In genomic region chr1:173356699-173357098, GRCm38 (mm10) we compare ENCODE assay signal across 17 mouse cellular contexts. TPM values are rescaled to one million over a fixed set of nuclear protein-coding genes. Genes with fewer than 3 reads are reported as not detected.
DNase-seq lines count a peak whose midpoint lies in the region; ATAC-seq and TF ChIP-seq lines count a peak whose summit lies in the region.
"Had no signal": no experiment of that assay in that cellular context is flagged by ENCODE, and none has a peak within 500 bp of the region (broad histone marks: within the 10 kb centered on the region; RNA-seq: fewer than 3 reads in every experiment).

No protein-coding gene starts in this region.

- no peak for TF ChIP-seq EP300 in heart, adult 2 months (IDR thresholded peaks at IDR 0.05; ENCODE audit: insufficient read depth, low read depth, low read length)
- no peak for TF ChIP-seq EP300 in lung, postnatal 0 days (IDR thresholded peaks at IDR 0.05)
- no peak for TF ChIP-seq EP300 in stomach, postnatal 0 days (optimal IDR thresholded peaks at IDR 0.05)

- peak; percentile 35; the same call in 1 of the 2 replicates for TF ChIP-seq CTCF in heart, adult 2 months (IDR thresholded peaks at IDR 0.05)
- peak; percentile 22; the same call in 1 of the 2 replicates for TF ChIP-seq CTCF in lung, postnatal 0 days (IDR thresholded peaks at IDR 0.05)
- peak; percentile 47 for TF ChIP-seq CTCF in stomach, postnatal 0 days (IDR thresholded peaks at IDR 0.05; ENCODE audit: low read depth)

- 91% methylated on average over 2 of the region's 2 CpGs for WGBS in heart, adult 2 months
- 88% methylated on average over 2 of the region's 2 CpGs for WGBS in lung, postnatal 0 days
- 89% methylated on average over 2 of the region's 2 CpGs for WGBS in stomach, postnatal 0 days

- no peak overlapping the region for H3K4me2 ChIP-seq in lung, postnatal 0 days (replicated peaks; ENCODE audit: low read depth, low read length)
- H3K4me2 ChIP-seq in stomach, postnatal 0 days (replicated peaks; ENCODE audit: low read depth): no peak overlapping the region
- H3K4me2 ChIP-seq: forebrain, embryonic 13.5 days; kidney, embryonic 15.5 days; limb, embryonic 13.5 days; neural tube, embryonic 12.5 days had no signal

- H3K4me1 ChIP-seq in heart, adult 2 months (ENCODE audit: control insufficient read depth, insufficient read depth, low read length): no peaks in the 10 kb centered on the region
- H3K4me1 ChIP-seq in lung, postnatal 0 days (ENCODE audit: insufficient read depth, low read depth, low read length): no peaks in the 10 kb centered on the region
- no peaks in the 10 kb centered on the region for H3K4me1 ChIP-seq in stomach, postnatal 0 days (replicated peaks; ENCODE audit: control insufficient read depth, insufficient read depth)
- H3K4me1 ChIP-seq: kidney, embryonic 15.5 days; limb, embryonic 13.5 days had no signal

- no peak for ATAC-seq in lung, postnatal 0 days
- ATAC-seq in stomach, postnatal 0 days (ENCODE audit: low FRiP score, low TSS enrichment): no peak
- ATAC-seq: forebrain, embryonic 13.5 days had no signal

- H3K4me3 ChIP-seq in heart, adult 2 months: no peak overlapping the region
- H3K4me3 ChIP-seq in lung, postnatal 0 days (ENCODE audit: low read depth, low read length): no peak overlapping the region
- H3K4me3 ChIP-seq in stomach, postnatal 0 days (ENCODE audit: low read depth, low read length): no peak overlapping the region
- H3K4me3 ChIP-seq: forebrain, embryonic 13.5 days; heart, embryonic 10.5 days; kidney, embryonic 15.5 days; limb, embryonic 13.5 days; neural tube, embryonic 12.5 days had no signal

- peak; percentile 2 for DNase-seq in cerebellum, adult 11-12 months
- no peak for DNase-seq in cerebellum, postnatal 4 days (ENCODE audit: low spot score in 2 of 2)
- no peak for DNase-seq in heart, adult 2 months
- DNase-seq in heart, postnatal 36 days: no peak
- DNase-seq in lung, postnatal 0 days (ENCODE audit: low spot score): no peak
- no peak for DNase-seq in lung, postnatal 36 days
- no peak for DNase-seq in stomach, postnatal 0 days (ENCODE audit: low spot score)
- no peak for DNase-seq in thymus, postnatal 36 days
- DNase-seq: cerebellum, postnatal 36 days; gastrocnemius, postnatal 10 days; lung, adult 2 months had no signal

- no peaks in the 10 kb centered on the region for H3K36me3 ChIP-seq in heart, adult 2 months (ENCODE audit: control insufficient read depth, insufficient read depth, low read length)
- no peaks in the 10 kb centered on the region for H3K36me3 ChIP-seq in lung, postnatal 0 days (ENCODE audit: insufficient read depth, low read length)
- H3K36me3 ChIP-seq in stomach, postnatal 0 days (ENCODE audit: control insufficient read depth, insufficient read depth, low read length): no peaks in the 10 kb centered on the region
- H3K36me3 ChIP-seq: heart, embryonic 10.5 days; kidney, embryonic 15.5 days; limb, embryonic 13.5 days had no signal

- TF ChIP-seq POLR2A in heart, adult 2 months (IDR thresholded peaks at IDR 0.05; ENCODE audit: insufficient read depth, low read depth, low read length): no peak

- no peak overlapping the region for H3K9ac ChIP-seq in heart, adult 2 months (ENCODE audit: low read depth, low read length)
- no peak overlapping the region for H3K9ac ChIP-seq in lung, postnatal 0 days (replicated peaks; ENCODE audit: low read depth)
- no peak overlapping the region for H3K9ac ChIP-seq in stomach, postnatal 0 days (ENCODE audit: low read length)
- H3K9ac ChIP-seq: forebrain, embryonic 13.5 days; kidney, embryonic 15.5 days; limb, embryonic 13.5 days; neural tube, embryonic 12.5 days had no signal

- H3K9me3 ChIP-seq in lung, postnatal 0 days (ENCODE audit: low read length): no peaks in the 10 kb centered on the region
- H3K9me3 ChIP-seq in stomach, postnatal 0 days (ENCODE audit: control insufficient read depth, low read length): no peaks in the 10 kb centered on the region
- H3K9me3 ChIP-seq: forebrain, embryonic 13.5 days; heart, embryonic 10.5 days; kidney, embryonic 15.5 days; limb, embryonic 13.5 days; neural tube, embryonic 12.5 days had no signal

- H3K79me2 ChIP-seq in heart, adult 2 months (replicated peaks; ENCODE audit: control insufficient read depth, insufficient read depth, low read length): no peaks in the 10 kb centered on the region

- intact Hi-C loops in heart, adult 2 months (cut with DNase I): no loop called here
- intact Hi-C loops in heart, postnatal 36 days (cut with DNase I): no loop called here

- H3K27me3 ChIP-seq in heart, adult 2 months (ENCODE audit: control insufficient read depth, insufficient read depth, low read length): no peaks in the 10 kb centered on the region
- H3K27me3 ChIP-seq in lung, postnatal 0 days (replicated peaks; ENCODE audit: insufficient read depth, low read length): no peaks in the 10 kb centered on the region
- H3K27me3 ChIP-seq in stomach, postnatal 0 days (ENCODE audit: control insufficient read depth, insufficient read depth, low read length): no peaks in the 10 kb centered on the region
- H3K27me3 ChIP-seq: forebrain, embryonic 13.5 days; kidney, embryonic 15.5 days; limb, embryonic 13.5 days; neural tube, embryonic 12.5 days had no signal

- no peak overlapping the region for H3K27ac ChIP-seq in heart, adult 2 months
- no peak overlapping the region for H3K27ac ChIP-seq in lung, postnatal 0 days (ENCODE audit: low read length)
- no peak overlapping the region for H3K27ac ChIP-seq in stomach, postnatal 0 days (replicated peaks)
- H3K27ac ChIP-seq: forebrain, embryonic 13.5 days; heart, embryonic 10.5 days; kidney, embryonic 15.5 days; limb, embryonic 13.5 days; neural tube, embryonic 12.5 days had no signal

RNA-seq across cellular contexts. Expression of gene Aim2, which starts 6.0 kb away (rescaled TPM):
- total RNA-seq in heart, adult 2 months (2021): 1 to 10 TPM; 1.1 to 1.4 TPM
- 0.82 and 1.4 TPM in 2 replicates for polyA plus RNA-seq in heart, adult 2 months (2012; rRNA removed)
- total RNA-seq in heart, postnatal 36 days (2021): 1 to 10 TPM; 1.2 to 1.4 TPM
- 2.1 and 3.4 TPM in 2 replicates for polyA plus RNA-seq in lung, postnatal 0 days (2015; fragmentation: Nextera tagmentation; extraction: Ambion mirVana)
- 3.9 and 4.7 TPM in 2 replicates for polyA plus RNA-seq in stomach, postnatal 0 days (2015; fragmentation: Nextera tagmentation; extraction: Ambion mirVana)

RNA-seq across cellular contexts. Expression of gene Cadm3, which starts 10.8 kb away (rescaled TPM):
- 1 to 10 TPM; 1.6 to 2.6 TPM for total RNA-seq in heart, adult 2 months (2021)
- 4.1 and 8.1 TPM in 2 replicates for polyA plus RNA-seq in heart, adult 2 months (2012; rRNA removed)
- 1 to 10 TPM; 1.9 to 2.5 TPM for total RNA-seq in heart, postnatal 36 days (2021)
- 0.26 and 0.39 TPM in 2 replicates for polyA plus RNA-seq in lung, postnatal 0 days (2015; fragmentation: Nextera tagmentation; extraction: Ambion mirVana)
- polyA plus RNA-seq in stomach, postnatal 0 days (2015; fragmentation: Nextera tagmentation; extraction: Ambion mirVana): 0.99 and 1.4 TPM in 2 replicates

RNA-seq across cellular contexts. Expression of gene Ackr1, which starts 23.1 kb away (rescaled TPM):
- total RNA-seq in heart, adult 2 months (2021): under 1 TPM in 1 of 2 experiments, not detected in 1; 0.59 TPM
- polyA plus RNA-seq in heart, adult 2 months (2012; rRNA removed): 1.4 and 1.8 TPM in 2 replicates
- under 1 TPM; 0.38 to 0.78 TPM for total RNA-seq in heart, postnatal 36 days (2021)
- 0.36 and 0.70 TPM in 2 replicates for polyA plus RNA-seq in lung, postnatal 0 days (2015; fragmentation: Nextera tagmentation; extraction: Ambion mirVana)
- polyA plus RNA-seq in stomach, postnatal 0 days (2015; fragmentation: Nextera tagmentation; extraction: Ambion mirVana): 0.71 and 0.85 TPM in 2 replicates
- total RNA-seq: ES-E14 had no signal
